Mouse (Mus musculus) adrenal gland, adult 8-10 months (tissue): ENCODE data around the gene Cd247. TPM values are rescaled to one million over a fixed set of nuclear protein-coding genes. Genes with fewer than 3 reads are reported as not detected.

Experiments
- DNase-seq: peaks from one replicate; pipeline ENCODE4 v3.0.0; 2022
- total RNA-seq, 4 experiments: library from RNA; stranded (reverse); gene quantifications; 2 replicates each; pipeline ENCODE4 v1.2.4; 2022

Gene Cd247
- total RNA-seq, 4 experiments from 2014 or later = 0.20 to 0.46 (median 0.43) TPM

GRCm38 (mm10) chr1:165855759-165856545 lies 67.5 kb downstream of the Cd247 start:
- DNase-seq = no peak

DNA sequence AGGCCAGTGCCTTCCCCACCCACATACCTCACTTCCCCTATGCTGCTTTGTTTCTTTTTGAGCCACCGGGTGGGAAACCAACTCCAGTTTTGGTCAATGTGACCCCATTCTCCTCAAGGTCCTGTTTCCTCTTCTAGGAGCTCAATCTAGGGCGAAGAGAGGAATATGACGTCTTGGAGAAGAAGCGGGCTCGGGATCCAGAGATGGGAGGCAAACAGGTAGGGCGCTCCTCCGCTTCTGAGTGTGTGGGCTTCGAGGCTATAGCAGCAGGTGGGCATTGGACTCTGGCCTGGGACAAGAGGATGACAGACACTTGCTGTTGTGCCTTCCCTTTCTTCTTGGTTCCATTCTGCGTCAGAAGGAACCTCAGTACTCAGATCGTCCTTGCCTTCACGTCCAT lies 68.8 kb downstream of the Cd247 start:
- no peak for DNase-seq

GRCm38 (mm10) chr1:165858356-165858755 lies 69.9 kb downstream of the Cd247 start:
- DNase-seq = no peak

GRCm38 (mm10) chr1:165860373-165861234 lies 72.1 kb downstream of the Cd247 start:
- DNase-seq = no peak

DNA sequence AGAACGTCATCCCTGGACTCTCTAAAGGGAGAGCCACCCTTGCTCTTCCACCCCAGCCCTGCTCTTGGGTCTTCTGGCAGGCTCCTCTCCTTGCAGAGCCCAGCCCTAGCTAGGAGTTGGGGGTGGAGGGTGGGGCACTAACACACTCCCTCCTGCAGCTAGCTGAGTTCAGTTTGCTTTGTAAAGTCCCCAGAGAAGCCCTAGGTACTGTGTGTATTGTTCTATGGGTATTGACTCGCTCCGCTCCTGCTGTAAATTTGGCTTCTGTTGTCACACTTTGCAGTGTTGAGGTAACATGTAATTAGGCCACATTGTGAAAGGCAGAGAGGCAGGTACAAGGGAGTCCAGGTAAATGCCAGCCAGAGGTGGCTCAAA lies 72.7 kb downstream of the Cd247 start:
- DNase-seq = no peak

DNA sequence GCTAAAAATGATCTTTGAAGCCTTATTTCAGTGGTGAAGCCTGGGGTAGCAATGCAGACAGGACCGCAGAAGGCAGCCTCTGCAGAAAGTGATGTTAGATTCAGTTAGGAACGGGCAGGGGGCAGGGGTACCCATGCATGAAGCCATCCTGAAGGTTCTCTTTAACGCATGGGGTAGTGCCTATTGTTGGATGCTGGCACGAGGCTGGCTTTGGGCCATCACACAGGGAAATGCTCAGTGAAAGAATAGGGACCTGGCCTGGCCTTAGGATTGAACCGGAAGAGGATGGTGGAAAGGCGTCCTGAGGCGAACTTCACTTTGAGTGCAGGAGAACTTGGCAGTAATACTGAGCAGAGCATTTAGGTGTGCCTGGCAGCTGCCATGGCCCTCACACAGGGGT lies 73.6 kb downstream of the Cd247 start:
- DNase-seq = no peak

- no peak for DNase-seq
Measured at GRCm38 (mm10) chr1:165864864-165865795, 76.6 kb downstream of the Cd247 start.

- no peak for DNase-seq
Measured at GRCm38 (mm10) chr1:165866630-165867280, 78.3 kb downstream of the Cd247 start.

- DNase-seq = no peak
Measured at GRCm38 (mm10) chr1:165868659-165869058, 80.2 kb downstream of the Cd247 start.

- no peak for DNase-seq
Measured at GRCm38 (mm10) chr1:165874645-165875044, 86.2 kb downstream of the Cd247 start.

- no peak for DNase-seq
Measured at GRCm38 (mm10) chr1:165875520-165876284, 87.2 kb downstream of the Cd247 start.

GRCm38 (mm10) chr1:165878751-165879150 lies 90.3 kb downstream of the Cd247 start:
- DNase-seq = no peak

DNA sequence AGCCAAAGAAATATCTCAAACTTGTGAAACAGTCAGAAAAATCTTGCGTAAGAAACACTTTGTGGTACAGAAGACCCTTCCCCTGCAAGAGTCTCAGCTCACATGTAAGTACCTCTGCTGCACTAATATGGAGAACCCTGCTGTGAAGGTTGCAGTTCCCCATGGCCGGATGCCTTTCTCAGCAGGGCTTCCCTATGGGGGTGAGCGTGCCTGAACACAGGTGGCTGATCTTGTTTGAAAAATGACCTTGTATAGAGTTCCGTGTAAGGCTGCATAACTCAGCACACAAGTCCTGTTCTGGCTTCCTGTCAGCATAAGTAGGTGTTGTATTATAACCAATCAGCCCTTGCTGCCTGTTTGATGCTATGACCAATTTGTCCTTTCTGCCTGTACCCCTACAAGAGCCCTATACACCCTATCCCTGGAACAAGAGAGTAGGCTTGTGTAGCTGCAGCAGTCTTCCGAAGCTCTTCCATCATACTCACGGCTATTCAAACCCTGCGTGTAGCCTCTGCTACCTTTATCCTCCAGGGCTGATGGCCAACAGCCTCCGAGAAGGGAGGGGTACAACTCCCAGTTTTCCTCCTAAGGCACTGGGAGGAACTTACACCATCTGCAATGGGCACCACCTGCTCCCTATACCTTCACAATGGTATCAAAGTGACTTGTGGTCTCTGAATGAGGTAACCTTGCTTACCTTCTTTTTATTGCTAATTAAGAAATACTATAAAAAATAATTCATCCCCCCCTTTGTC lies 93.8 kb downstream of the Cd247 start:
- DNase-seq = no peak

DNA sequence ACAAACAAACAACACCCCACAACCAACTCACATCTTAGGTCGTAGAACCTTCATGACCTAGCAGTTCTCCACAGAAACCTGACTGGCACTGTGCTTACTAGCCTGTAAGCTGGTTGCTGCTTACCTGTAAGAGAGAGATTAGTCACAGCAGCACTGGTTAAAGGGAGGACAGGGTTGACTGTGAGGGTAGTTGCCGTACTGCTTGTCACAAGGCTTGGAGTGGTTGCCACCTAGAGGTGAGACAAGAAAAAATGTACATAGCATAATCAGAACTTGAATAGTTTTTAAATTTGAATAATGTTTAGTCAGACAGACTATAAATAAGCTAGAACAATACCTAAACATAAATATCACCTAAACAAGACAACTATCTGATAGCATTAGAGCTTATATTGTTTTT lies 103.2 kb downstream of the Cd247 start:
- DNase-seq = no peak

- no peak for DNase-seq
Measured at GRCm38 (mm10) chr1:165903596-165903995, 115.1 kb downstream of the Cd247 start.

- DNase-seq = no peak
Measured at GRCm38 (mm10) chr1:165908153-165908552, 119.7 kb downstream of the Cd247 start.

GRCm38 (mm10) chr1:165908806-165909205 lies 120.3 kb downstream of the Cd247 start:
- no peak for DNase-seq

DNA sequence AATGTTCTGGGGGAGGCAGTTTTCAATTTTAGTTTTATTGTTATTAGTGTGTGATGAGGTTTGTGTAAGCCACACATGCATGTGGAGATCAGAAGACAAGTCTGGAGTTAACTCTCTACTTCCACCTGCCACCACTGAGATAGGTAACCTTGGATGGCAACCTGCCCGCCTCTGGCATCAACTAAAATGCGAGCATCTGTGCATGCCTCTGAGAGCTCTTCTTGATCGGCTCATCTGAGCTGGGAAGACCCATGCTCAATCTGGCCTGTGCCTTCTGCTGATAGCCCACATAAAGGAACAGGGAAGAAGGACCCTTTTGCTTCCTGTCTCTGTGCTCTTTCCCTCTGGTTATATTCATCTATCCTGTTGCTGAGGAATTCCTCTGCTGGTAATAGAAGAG lies 121.0 kb downstream of the Cd247 start:
- no peak for DNase-seq

- DNase-seq = no peak
Measured at GRCm38 (mm10) chr1:165913720-165914415, 125.4 kb downstream of the Cd247 start.

DNA sequence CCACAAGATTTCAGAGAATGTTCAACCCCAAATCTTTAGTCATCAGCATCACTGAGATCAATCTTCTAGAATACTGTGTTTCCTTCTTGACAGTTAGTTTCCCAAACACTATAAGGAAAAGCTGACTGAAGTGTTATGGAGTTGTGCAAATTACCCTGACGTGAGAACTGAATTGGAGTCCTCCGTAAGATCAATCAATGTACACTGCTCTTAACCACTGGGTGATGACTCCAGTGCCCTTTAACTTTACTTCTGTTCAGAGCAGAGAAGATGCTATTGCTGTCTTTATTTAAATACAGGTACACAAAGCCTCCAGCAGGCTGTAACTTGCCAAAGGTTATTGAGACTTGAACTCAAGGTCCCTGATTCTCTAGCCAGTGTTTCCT lies 125.9 kb downstream of the Cd247 start:
- no peak for DNase-seq
